Mouse (Mus musculus) right cerebral cortex, postnatal 4 days (tissue): ENCODE measurements at regions not wholly inside any gene's neighbourhood (a gene's known extent, or its start where the extent isn't known, plus 50 kb on each side); places are given as distances from the start of the nearest gene placed in this dataset.

Experiments
- DNase-seq: peaks from one replicate; pipeline ENCODE4 v3.0.0-alpha.2; 2022

GRCm38 (mm10) chr2:11416122-11416521, 137.8 kb downstream of the Pfkfb3 start:
- DNase-seq: no peak

GRCm38 (mm10) chr2:11412521-11412920, 141.4 kb downstream of the Pfkfb3 start:
- DNase-seq: no peak

- no peak for DNase-seq
These were observed 145.4 kb downstream of the Pfkfb3 start for GRCm38 (mm10) chr2:11408497-11408896.

- DNase-seq: no peak
These were observed 147.7 kb downstream of the Pfkfb3 start for GRCm38 (mm10) chr2:11406103-11406615.

- DNase-seq: no peak
These were observed 151.5 kb downstream of the Pfkfb3 start for GRCm38 (mm10) chr2:11402218-11402848.

GRCm38 (mm10) chr2:11399411-11399810, 154.5 kb downstream of the Pfkfb3 start:
- no peak for DNase-seq

- no peak for DNase-seq
These were observed 154.9 kb downstream of the Pfkfb3 start for GRCm38 (mm10) chr2:11398949-11399348.

- DNase-seq: no peak
These were observed 155.5 kb downstream of the Pfkfb3 start for GRCm38 (mm10) chr2:11398391-11398790.

- DNase-seq: no peak
These were observed 157.0 kb downstream of the Pfkfb3 start for GRCm38 (mm10) chr2:11396835-11397234.

- DNase-seq: no peak
These were observed 159.1 kb downstream of the Pfkfb3 start for GRCm38 (mm10) chr2:11394675-11395349.

- peak; percentile 17 for DNase-seq
These were observed 162.2 kb downstream of the Pfkfb3 start for GRCm38 (mm10) chr2:11391725-11392124.

GRCm38 (mm10) chr2:11390667-11391334, 163.1 kb downstream of the Pfkfb3 start:
- DNase-seq: no peak

- DNase-seq: no peak
These were observed 166.3 kb downstream of the Pfkfb3 start for GRCm38 (mm10) chr2:11387623-11388022.

- no peak for DNase-seq
These were observed 170.1 kb downstream of the Pfkfb3 start for GRCm38 (mm10) chr2:11383815-11384214.

GRCm38 (mm10) chr2:11377213-11377612, 176.7 kb downstream of the Pfkfb3 start:
- no peak for DNase-seq

- DNase-seq: no peak
These were observed 178.0 kb downstream of the Pfkfb3 start for GRCm38 (mm10) chr2:11375726-11376454.

- no peak for DNase-seq
These were observed 178.8 kb downstream of the Pfkfb3 start for GRCm38 (mm10) chr2:11375092-11375491.

GRCm38 (mm10) chr2:11370273-11370672, 183.6 kb downstream of the Pfkfb3 start:
- no peak for DNase-seq

- no peak for DNase-seq
These were observed 186.6 kb downstream of the Pfkfb3 start for GRCm38 (mm10) chr2:11367319-11367718.

GRCm38 (mm10) chr2:11365815-11366214, 188.1 kb downstream of the Pfkfb3 start:
- DNase-seq: no peak

- no peak for DNase-seq
These were observed 188.5 kb downstream of the Pfkfb3 start for GRCm38 (mm10) chr2:11365371-11365770.

GRCm38 (mm10) chr2:11364111-11364510, 189.8 kb downstream of the Pfkfb3 start:
- no peak for DNase-seq

GRCm38 (mm10) chr2:11363061-11363464, 190.8 kb downstream of the Pfkfb3 start:
- no peak for DNase-seq
